Mouse (Mus musculus) fat pad, adult 2 months (tissue): ENCODE data around the gene Kirrel3.

ENCODE experiments used
- DNase-seq: peaks from one replicate; pipeline ENCODE4 v3.0.0-alpha.2; 2011; ENCODE audit warnings: low read depth, low spot score; ENCODE audit errors: extremely low read depth

Gene Kirrel3

DNA sequence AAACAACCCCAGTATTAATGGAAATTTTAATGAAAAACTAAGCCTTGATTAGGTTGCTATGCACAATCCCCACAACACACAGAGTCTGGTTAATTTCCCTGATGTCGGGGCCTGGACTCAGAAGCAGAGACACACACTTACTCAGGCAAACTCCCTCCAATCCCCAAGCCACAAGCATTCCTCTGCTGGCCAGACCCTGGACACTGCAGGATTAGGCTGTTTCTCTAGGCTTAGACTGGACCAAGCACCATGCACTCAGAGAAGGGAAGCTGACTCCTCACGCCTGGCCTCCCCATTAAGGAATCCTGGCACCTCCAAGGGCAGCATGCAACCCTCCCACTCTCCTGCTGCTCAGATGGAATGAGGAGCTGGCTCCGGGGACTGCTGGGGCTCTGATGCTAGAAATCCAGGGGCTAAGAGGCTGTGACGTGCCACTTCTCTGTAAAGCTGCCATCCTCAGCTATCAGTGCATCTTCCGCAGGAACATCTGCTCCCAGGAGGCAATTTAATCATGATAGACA is 324.4 kb downstream of the Kirrel3 start:
- DNase-seq, result no peak

DNA sequence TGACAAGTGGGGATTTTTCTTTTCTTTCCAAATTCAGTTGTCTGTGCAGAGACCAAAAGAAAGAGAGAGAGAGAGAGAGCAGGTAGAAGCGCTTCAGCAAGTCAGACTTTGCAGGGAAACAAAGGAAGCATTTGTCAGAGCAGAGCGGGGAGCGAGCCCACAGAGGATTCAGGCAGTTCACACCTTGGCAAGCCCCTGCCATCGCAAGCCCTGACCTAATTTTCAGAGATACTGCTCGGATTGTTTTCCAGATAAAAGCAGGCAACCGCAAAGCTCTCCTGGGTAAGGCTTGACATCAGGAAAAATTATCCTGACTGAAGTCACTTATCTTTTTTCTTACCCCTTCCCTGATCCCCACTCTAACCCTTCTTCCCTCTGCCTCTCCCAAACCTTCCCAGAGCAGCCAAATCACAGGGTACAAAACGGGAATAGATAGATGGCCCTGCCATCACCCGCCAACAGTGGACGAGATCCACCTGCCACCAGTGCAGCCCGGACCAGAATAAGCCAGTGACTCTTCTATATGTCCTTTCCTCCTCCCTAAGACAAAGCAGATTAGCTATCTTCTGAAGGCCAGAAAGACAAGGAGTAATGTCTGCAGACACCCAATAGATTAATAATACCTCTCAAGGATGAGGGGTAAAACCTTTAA is 332.8 kb downstream of the Kirrel3 start:
- DNase-seq, result no peak

DNA sequence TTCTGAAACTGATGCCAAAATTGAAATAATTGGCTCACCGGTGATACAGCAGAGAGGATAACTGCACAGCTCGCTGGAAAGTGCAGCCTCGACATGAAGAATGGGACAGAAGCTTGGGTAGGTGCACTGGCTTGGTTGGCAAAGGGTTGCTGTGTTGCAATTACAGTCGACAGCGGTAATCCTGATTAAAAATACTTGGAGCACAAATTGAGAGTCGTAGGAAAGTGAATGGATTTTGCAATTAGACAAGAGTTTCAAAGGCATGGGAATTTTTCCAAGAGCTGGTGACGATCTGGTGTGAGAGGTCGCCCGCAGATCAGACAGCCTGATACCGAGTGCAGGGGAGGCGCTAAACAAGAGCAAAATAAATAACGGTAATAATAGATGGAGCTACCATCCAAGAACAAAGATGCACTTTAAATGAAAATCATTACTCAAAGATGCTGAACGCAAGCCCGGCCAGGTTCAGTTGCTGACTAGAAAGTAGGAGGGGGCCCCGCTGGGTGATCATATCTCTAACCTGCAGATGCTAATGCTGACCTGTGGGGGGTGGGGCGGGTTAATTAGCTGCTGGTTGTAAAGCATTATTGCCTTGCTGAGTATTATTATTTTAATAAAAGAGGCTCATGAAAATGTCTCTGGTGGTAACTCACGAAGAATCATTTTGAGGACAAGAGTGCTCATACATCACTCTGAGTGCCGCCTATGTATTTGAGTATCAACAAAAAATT is 338.8 kb downstream of the Kirrel3 start:
- peak; percentile 80 for DNase-seq

DNA sequence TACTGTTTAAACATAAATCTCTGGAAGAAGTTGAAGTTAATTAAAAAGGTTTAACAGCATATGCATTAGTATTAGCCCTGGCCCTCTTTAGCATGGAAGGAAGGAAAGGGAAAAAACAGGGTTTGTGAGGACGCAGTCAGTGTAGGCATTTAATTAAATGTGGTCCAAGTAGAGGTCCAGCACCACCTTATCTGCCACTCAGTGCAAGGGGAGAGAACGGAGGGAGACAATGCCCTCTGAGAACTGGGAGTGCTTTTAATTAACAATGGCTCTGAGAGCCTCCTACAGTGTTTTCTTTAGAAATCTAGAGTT is 339.4 kb downstream of the Kirrel3 start:
- no peak for DNase-seq

DNA sequence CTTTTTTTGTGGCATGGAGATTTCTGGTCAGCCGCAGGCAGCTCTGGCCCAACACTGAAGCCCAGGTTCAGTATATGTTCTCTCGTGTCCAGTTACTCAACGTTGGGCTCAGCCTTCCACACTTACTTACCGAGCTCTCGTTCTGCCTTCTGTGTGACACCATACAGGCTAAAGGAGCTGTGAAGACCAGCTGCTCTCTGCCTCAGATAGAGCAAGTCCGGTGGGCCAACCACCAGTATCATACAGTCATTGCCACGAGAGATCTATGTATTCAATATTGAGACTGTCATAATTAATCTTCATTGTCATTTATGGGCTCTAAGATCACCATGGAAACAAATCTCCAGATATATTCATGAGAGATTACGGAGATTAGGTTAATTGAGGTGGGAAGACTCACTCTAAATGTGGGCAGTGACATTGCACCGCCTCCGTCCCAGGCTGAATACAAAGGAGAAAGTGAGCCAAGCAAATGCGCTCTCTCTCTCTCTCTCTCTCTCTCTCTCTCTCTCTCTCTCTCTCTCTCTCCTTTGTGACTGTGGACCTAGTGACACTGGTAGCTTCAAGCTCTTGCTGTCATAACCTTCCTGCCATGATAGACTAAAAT is 339.8 kb downstream of the Kirrel3 start:
- DNase-seq, result no peak

DNA sequence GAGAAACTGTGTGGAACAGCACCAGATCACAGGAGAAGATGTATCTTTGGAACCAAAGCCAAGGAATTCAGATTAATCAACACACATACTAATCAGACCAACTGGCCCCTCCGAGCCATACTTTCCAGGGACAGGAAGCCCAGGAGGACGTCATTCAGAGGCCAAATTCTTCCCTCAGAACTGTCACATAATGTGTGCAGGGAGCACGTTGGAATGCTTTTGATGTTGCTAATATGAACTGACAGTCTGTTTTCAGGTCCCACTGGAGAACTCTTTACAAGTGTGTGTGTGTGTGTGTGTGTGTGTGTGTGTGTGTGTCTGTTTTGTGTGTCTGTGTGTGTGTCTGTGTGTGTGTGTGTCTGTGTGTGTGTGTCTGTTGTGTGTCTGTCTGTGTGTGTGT is 345.0 kb downstream of the Kirrel3 start:
- DNase-seq, result no peak

DNA sequence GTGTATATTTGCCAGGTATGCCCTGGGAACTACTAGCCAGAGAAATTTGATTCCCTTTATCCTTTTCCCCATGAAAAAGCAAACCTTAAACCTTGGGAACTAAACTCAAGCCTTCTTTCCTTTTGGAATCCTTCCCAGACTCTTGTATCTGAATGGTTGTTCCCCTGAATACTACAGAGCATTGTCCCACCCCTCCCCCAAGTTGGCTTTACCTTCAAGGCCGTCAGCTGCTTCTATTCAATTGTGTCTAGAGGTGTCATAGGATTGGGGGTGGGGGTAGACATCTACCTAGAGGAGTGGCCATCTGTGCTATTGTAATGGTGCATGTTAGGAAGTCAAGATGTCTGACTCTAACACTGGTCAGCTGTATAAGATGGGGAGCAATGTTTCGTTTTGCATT is 351.1 kb downstream of the Kirrel3 start:
- DNase-seq, result no peak

DNA sequence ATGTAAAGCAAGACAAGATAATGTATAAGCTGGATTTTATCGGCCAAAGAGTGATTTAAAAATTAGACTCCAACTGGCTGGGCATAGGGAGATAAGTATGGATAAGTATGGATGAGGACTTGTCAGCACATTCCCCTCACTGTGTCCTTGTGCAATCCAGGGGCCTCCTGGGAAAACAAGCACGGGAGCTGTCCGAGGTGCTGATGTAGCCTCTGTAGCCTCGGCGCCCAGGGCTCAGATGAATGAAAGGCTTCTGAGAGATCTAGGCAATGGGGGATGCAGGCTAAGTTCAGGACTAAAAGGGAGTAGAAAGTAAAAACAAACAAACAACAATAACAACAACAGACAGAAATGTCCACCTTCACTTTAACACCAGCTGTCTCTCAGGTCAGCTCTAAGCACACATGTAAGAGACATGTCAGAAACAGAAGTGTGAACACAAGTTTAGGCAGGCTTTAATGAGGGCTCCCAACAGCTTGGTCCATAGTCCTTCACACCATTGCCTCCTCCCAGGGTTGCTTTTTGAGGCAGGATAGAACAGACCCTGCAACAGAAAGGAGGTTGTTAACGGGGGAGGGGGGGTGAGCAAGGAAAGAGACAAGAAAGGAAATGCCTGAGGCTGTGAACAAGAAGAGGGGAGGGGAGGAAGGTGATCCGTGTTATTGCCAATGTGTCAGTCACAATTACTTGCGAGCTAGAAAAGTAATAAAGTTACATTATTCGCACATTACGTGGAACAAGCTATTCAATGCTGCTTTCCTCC is 352.2 kb downstream of the Kirrel3 start:
- DNase-seq, result no peak

DNA sequence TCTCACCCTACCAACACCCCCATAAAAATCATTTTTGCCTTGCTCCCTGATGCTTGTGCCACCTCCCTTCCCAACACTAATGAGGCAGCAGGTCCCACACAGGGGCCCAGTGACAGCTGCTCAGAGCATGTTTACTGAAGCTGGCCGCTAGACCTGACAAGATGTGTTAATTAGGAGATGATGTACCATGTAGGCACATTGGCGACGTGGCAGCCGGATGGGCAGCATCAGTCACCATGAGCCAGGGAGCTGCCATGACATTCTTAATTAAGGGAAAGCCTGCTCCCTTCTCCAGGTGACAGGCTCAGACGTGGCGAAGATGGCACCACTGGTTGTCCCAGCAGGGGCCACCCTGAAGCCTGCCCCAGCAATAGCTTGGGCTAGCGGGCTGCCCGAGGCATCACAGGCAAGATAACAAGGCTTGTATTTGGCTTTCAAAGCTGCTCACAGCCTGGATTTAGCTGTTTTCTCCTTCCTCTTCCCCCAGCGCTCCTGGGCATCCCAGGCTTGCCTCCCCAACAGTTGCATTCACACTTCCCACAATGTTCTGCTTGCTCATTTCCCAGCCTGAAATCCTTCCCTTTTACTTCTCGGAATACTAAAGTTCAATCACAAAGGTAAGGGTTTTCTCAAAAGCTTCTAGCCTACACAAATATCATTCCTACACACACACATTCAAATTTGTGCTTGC is 357.7 kb downstream of the Kirrel3 start:
- DNase-seq, result no peak

DNA sequence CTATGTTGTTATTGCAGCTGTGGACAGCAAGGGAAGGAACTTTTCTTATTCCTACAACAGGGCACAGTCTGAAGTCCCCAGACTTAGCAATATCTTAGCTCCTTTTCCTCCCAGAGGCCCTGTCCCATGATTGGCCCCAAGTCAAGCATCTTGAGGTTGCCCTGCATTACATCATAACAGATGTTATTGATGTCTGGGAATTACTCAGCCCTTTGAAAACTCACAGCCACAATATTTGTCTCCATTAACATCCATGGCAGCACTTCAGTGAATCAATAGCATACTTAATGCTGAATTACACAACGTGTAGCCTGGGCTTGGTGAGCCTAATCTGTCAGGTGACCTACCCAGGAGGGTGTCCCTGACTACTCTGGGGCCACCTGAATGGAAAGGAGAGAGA is 360.7 kb downstream of the Kirrel3 start:
- DNase-seq, result no peak

DNA sequence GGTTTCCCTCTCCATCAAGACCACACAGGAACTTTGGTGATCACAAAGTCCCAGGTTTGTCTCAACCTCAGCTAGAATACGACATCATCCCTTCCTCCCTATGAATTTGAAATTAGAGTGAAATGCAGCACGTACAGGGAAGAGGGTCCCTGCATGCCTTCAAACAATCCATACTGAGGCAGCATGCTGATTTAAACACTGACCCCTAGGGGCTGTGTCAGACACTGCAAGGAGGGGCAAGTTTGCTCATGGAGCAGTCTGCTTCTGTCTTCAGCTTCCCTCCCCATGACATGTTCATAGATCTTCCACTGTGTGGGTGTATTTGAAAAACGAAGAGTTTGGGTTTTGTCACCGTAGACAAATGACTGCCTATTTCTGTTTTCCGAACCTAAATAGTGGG is 362.0 kb downstream of the Kirrel3 start:
- DNase-seq, result no peak

DNA sequence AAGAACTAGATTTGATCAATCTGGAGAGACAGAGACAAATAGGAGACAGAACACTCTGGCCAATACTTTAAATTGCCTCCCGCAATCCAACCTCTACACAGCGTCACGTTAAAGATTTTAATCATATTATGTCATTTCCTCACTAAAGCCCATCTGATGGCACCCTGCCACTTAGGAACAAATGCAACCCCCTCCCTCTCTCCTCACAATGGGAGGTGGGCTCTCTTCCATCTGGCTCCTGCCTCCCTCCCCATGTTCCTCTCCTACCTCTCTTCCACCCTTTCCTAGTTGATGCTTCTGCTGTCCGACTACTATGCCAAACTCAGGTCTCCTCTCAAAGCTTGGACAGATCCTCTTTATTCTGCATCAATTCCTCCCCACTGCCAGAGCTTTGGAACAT is 365.4 kb downstream of the Kirrel3 start:
- DNase-seq, result no peak

DNA sequence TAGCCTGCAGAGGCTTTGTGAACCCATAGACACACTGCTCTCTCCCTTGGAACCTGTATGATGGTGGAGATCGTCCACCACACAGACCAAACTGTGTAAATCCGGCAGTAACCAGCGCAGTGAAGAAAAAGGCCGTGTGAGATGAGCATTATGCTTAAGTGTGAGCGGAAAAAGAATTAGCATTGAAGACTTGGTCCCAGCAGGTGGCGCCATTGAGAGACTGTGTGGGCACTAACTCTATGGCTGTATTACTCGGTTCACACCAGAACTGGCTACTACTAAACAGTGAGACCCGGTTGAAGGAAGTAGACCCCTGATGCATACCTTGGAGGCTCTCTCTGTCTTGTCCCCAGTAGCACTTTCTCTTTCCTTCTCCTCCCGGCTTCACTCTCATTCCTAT is 371.9 kb downstream of the Kirrel3 start:
- DNase-seq, result no peak

DNA sequence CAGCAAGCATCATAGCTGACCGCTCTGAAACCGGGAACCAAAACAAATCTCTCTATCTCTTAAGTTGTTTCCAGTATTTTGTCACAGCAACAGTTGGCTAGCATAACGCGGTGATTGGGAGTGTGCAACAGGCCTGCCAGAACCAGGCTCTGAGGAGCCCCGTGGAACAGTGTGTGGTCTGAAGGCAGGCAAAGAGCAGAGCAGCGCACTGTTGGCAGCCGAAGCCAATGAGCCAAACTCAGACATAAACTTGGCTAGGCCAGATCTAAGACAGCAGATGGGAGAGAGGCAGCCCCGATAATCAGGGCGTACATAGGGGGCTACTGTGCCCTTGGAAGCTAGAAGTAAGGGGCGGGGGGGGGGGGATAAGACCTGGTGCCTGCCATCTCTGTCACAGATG is 372.4 kb downstream of the Kirrel3 start:
- no peak for DNase-seq

DNA sequence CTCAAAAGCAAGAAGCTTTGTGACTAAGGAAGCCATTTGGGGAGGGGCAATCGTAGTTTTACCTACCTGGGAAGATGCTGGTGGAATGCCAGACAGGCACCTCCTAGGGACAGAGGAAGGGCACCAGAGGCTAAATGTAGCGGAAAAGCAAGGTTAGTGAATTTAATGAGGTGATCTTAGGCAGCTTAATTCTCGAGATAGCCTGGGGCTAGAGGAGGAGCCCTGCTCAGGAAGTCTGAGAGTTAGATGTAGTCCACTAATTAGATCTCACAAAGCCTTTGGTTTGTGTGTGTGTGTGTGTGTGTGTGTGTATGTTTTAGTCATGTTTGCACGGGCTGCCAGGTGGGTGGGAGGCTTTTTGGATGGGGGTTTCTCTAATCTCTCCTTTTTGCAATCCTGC is 375.2 kb downstream of the Kirrel3 start:
- DNase-seq, result no peak

DNA sequence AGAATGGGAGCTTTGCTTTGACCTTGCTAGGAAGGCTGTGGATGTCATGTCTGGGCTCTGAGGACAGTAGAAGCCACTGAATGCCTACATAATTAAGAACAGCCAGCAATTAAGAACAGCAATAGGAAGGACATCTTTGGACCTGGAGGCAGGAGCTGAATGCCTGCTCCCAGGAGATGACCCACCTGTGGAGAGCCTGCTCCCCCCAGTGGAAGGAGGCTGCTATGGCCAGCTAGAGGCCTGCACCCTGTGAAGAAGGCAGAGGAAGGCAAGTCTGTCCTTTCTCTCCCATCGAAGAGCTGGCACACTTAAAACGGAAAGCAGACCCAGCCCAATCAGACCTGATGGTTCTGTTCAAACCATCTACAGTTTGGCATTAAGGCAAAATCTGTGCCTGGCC is 376.1 kb downstream of the Kirrel3 start:
- no peak for DNase-seq

DNA sequence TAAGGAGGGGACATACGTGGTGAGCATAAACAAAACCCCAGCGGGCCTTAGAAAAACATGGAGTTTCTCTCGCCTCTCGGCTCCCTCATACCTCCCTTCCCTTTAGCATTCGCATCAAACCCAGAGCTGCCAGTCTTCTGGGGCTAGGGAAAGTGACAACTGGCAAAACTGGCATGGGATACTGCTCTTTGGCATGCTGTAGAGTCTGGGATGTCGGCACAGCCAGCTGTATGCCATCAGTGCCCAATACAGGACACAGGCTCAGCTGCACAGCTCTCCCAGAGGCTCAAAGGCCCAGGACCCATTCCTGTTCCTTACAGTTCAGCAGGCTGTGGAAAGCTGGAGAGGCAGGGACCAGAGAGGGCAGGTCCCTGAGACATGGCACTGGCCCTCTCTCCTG is 379.9 kb downstream of the Kirrel3 start:
- DNase-seq, result no peak

DNA sequence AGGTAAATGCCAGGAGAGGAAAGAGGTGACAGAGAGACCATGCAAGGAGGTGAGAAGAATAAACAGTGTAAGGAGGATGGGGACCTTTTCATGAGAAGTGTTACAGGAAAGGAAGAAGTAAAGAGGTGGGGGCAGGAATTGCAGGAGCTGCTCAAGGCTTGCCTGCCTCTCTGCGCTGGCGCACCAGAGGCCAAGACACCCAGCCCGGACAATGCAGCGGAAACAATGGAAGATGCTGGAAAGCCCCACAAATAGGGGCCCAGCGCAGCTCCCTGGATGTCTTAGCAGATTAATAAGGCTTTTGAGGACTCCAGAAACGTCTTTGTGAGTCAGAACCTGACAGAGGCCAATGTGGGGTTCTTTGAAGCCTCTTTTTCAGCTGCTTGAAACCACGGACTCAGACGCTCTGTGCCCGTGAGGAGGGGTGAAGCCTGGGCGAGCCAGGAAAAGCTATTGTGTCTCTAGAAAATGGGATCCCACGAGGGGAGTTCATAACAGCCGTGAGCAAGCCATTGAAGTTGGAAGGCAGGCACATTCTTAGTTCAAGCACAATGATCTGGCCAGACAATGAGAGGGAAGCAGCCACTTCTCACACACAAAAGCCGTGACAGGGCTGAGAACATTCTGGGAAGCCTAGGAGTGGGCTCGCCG is 385.7 kb downstream of the Kirrel3 start:
- DNase-seq, result no peak

DNA sequence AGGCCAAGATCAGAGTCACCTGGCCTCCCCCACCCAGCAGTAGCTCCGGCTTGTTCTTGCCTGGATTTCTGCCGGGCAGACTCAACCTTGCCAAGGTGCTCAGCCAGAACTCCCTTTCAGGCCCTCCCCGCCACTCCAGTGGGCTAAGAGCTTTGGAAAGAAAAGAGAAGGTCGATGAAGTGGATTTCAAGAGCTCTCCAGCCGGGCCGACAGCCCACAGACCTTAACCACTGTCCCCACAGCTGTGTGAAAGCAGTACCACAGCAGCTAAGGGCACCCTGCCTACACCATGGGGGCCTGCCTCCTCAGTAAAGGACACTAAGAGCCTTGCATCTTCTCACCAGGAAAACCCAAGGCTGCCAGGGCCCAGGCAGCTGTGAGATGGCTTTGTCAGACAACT is 389.5 kb downstream of the Kirrel3 start:
- DNase-seq, result no peak

DNA sequence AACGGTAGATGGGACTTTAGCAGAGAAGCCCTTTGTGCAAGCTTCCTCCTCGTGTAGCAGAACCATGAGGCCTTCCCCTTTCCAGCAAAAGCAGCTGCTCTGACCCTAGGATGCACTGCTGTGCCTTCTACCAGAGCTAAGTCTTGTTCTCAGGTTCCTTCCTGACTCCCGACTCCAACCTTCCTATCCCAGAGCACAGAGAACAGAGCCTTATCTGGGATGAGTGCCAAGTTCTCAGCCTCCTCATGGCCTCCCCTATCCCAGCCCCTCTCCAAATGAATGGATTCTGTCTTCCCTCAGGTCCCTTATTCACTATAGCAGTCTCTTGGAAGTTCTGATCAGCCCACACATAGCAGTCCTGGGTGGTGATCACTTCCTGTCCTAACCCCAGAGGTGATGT is 391.5 kb downstream of the Kirrel3 start:
- no peak for DNase-seq

DNA sequence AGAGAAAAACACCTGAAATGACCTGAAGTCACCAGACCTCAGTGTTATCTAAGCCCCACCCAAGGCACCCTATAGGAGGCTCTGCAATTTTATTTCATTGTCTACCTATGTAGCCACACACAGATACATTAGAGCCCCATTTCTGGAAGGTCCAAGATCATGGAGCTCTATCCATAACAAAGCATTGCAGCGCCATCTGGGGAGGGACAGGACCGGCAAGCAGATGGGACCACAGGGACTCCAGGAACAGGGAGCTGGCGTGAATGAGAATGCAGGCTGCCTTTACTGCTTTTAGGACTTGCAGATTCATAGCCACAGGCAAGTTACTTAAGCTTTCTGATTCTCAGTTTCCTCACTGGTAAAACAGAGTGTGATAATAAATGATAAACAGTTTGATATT is 392.1 kb downstream of the Kirrel3 start:
- no peak for DNase-seq
